Mouse (Mus musculus) midbrain, embryonic 10.5 days (tissue): ENCODE results near the gene Cd99l2. TPM values are rescaled to one million over a fixed set of nuclear protein-coding genes. Genes with fewer than 3 reads are reported as not detected.
"Not testable (repeated sequence)": the region's sequence is repeated elsewhere in the genome, so short reads cannot be mapped to it uniquely, and the experiment has no call there.

Experiments
- DNase-seq: peaks from one replicate; pipeline ENCODE4 v3.0.0-alpha.2; 2017; ENCODE audit warnings: low spot score
- H3K27ac ChIP-seq: fragments of 300-500 bp; sonication (generic); replicated peaks from 2 replicates; pipeline ENCODE4 v1.5.1; 2016; ENCODE audit warnings: mild to moderate bottlenecking
- H3K27me3 ChIP-seq: fragments of 300-500 bp; sonication (generic); 2 replicates; pipeline ENCODE4 v1.6.1; 2016; ENCODE audit warnings: low read depth, mild to moderate bottlenecking; ENCODE audit not compliant: poor library complexity, severe bottlenecking
- H3K36me3 ChIP-seq: fragments of 300-500 bp; sonication (generic); 2 replicates; pipeline ENCODE4 v1.6.1; 2016; ENCODE audit warnings: mild to moderate bottlenecking, moderate library complexity
- H3K4me1 ChIP-seq: fragments of 300-500 bp; sonication (generic); 2 replicates; pipeline ENCODE4 v1.6.1; 2016
- H3K4me3 ChIP-seq: fragments of 300-500 bp; sonication (generic); 2 replicates; pipeline ENCODE4 v1.5.1; 2016; ENCODE audit warnings: mild to moderate bottlenecking, moderate library complexity
- H3K9me3 ChIP-seq: fragments of 300-500 bp; sonication (generic); replicated peaks from 2 replicates; pipeline ENCODE4 v1.6.1; 2016; ENCODE audit warnings: mild to moderate bottlenecking
- WGBS: fragments of 180-500 bp; shearing (Covaris S2); methylation state at CpG from one replicate; pipeline ENCODE4 v1.1.7; 2016; 5-methylcytosine and 5-hydroxymethylcytosine counted together
- polyA plus RNA-seq: library from polyadenylated mRNA; unstranded; fragments of >200 nt; fragmentation: Nextera tagmentation; extraction: Ambion mirVana; gene quantifications from 2 replicates; pipeline ENCODE4 v1.2.1, GENCODE M21; 2016

The Cd99l2 gene
- polyA plus RNA-seq, 1 experiment from 2014 or later, result 22.0 TPM

- not testable (repeated sequence) for H3K27ac ChIP-seq, H3K4me1 ChIP-seq, H3K4me3 ChIP-seq, H3K9me3 ChIP-seq, DNase-seq, H3K36me3 ChIP-seq, H3K27me3 ChIP-seq
- 89% methylated on average over 4 of the region's 4 CpGs for WGBS
Measured at GRCm38 (mm10) chrX:71506591-71506990, 13.9 kb upstream of the Cd99l2 start.

DNA sequence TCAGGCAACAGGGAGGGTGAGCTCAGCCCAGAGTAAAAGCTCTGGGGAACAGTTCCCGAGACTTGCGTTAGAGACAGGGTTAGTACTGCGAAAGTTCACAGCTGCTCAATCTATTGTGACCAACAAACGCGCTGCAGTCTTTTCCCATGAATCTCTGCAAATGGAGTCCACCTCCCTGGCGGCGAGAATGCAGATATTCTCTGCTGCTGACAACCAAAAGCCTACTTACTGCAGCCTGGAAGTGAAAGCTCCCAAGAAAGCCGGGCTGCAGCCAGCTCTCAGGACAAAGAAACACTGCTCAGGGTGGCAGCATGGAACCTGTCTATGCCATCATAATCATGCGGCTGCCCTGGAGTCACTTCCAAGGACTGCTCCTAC, 619 bp upstream of the Cd99l2 start:
- Histone ChIP-seq H3K27me3 (peaks cover 4% of the 10 kb centered on the region), H3K9me3 (no peaks in the 10 kb centered on the region), H3K27ac (peak overlapping the region; percentile 92), H3K4me3 (peak overlapping the region; percentile 64), H3K36me3 (no peaks in the 10 kb centered on the region), H3K4me1 (peaks cover 17% of the 10 kb centered on the region)
- peak; percentile 45 for DNase-seq
- 16% methylated on average over 9 of the region's 9 CpGs for WGBS

DNA sequence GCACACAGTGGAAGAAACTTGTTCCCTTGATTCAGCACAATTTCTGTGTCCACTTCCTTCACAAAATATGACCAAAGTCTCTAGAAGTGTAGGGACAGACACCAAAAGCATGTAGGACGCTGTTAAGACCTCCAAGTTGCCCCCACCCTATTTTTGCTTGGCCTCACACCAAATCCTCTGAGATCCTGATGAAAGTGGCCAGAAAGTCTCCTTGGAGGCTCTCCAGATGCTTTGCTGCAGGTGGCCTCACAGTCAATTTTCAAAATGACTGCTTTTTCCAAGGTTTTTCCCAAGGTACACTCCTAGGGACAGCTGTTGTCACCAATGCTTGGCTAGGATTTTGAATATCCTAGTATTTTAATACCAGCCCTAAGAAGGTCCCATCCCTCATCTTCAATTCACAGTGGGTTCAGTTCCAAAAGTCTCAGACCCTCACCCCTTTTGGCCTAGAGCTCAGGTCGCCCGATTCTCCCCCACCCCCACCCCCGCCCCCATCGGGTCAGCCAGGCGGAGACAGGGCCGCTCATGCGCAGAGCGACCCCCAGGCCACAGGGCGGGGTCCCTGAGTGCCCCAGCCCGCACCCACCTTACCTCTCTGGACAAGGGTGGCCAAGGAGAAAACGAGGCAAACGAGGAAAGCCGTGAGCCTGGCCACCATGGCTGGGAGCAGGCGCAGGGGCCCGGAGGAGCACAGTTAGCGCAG, 567 bp downstream of the Cd99l2 start:
- peaks cover 4% of the 10 kb centered on the region; the same call in 1 of the 2 replicates for H3K27me3 ChIP-seq
- no peaks in the 10 kb centered on the region for H3K36me3 ChIP-seq
- H3K27ac ChIP-seq, result peak overlapping the region; percentile 92
- H3K4me3 ChIP-seq, result peak overlapping the region; percentile 64
- no peak for DNase-seq
- peaks cover 17% of the 10 kb centered on the region for H3K4me1 ChIP-seq
- no peaks in the 10 kb centered on the region for H3K9me3 ChIP-seq
- 16% methylated on average over 17 of the region's 17 CpGs for WGBS

DNA sequence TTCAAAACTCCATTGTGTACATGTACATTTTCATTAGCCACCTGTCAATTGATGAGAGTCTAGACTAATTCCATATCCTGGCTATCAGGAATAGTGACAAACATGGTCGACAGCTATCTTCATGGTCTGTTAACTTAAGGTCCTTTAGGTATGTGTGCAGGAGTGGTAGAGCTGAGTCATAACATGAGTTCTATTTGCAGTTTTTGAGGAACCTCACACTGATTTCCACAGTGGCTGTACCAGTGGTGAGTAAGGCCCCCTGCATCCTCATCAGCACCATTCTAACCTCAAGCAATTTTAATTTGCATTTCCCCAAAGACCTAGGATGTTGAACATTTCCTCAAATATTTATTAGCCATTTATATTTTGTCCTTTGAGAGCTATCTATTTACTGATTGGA, 3.3 kb downstream of the Cd99l2 start:
- Histone ChIP-seq H3K27ac (no peak overlapping the region), H3K9me3 (no peaks in the 10 kb centered on the region), H3K4me1 (peaks cover 17% of the 10 kb centered on the region), H3K4me3 (no peak overlapping the region), H3K27me3 (no peaks in the 10 kb centered on the region), H3K36me3 (no peaks in the 10 kb centered on the region)
- no peak for DNase-seq
- 86% methylated on average over 1 of the region's 1 CpGs for WGBS

- Histone ChIP-seq H3K4me1 (no peaks in the 10 kb centered on the region), H3K27me3 (no peaks in the 10 kb centered on the region), H3K36me3 (no peaks in the 10 kb centered on the region), H3K9me3 (no peaks in the 10 kb centered on the region), H3K27ac (no peak overlapping the region), H3K4me3 (no peak overlapping the region)
- DNase-seq, result no peak
- 81% methylated on average over 2 of the region's 2 CpGs for WGBS
Measured at GRCm38 (mm10) chrX:71482244-71482643, 10.4 kb downstream of the Cd99l2 start.

DNA sequence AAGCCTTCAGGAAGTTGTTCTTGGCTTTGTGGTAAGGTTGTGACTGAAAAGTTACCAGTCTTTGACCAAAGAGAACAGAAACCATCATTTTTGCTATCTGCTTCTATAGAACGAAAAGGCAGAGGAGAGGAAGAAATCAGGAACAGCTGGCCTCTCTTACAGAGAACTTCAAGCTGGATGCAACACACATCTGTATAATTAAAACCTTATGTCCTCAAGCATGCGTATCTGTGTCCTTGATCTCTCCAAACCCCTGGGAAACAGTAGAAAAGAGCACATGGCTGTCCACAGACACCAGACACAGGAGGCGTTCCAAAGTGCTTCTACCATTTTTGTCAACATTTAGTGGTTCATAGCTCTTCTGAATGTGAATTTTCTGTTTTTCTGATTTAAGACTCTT, 16.7 kb downstream of the Cd99l2 start:
- Histone ChIP-seq H3K27me3 (no peaks in the 10 kb centered on the region), H3K9me3 (no peaks in the 10 kb centered on the region), H3K4me3 (no peak overlapping the region), H3K4me1 (no peaks in the 10 kb centered on the region), H3K27ac (no peak overlapping the region), H3K36me3 (no peaks in the 10 kb centered on the region)
- DNase-seq, result no peak
- 76% methylated on average over 3 of the region's 3 CpGs for WGBS

GRCm38 (mm10) chrX:71475497-71475896, 17.2 kb downstream of the Cd99l2 start:
- no peaks in the 10 kb centered on the region for H3K4me1 ChIP-seq
- no peak for DNase-seq
- H3K9me3 ChIP-seq, result no peaks in the 10 kb centered on the region
- no peak overlapping the region for H3K4me3 ChIP-seq
- H3K27me3 ChIP-seq, result no peaks in the 10 kb centered on the region
- H3K36me3 ChIP-seq, result no peaks in the 10 kb centered on the region
- no peak overlapping the region for H3K27ac ChIP-seq
- WGBS, result 82% methylated on average over 3 of the region's 3 CpGs

DNA sequence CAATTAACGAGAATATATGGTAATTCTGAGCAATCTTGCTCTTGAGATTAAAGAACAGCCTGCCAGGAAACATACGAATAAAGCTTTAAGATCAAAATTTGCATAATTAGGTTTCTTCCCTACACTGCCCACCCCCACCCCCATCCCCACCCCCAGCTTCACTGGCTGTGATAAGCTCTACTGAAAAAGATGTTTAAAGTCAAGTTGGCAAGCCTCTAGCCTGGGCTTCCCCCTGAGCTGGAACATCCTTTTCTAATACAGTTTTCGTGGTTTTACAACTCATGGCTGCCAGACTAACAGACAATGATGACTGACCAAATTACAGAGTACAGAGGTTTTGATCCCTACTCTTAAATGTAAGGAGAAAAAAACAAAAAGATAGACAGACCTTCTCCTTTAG, 17.6 kb downstream of the Cd99l2 start:
- Histone ChIP-seq H3K4me1 (no peaks in the 10 kb centered on the region), H3K27ac (no peak overlapping the region), H3K9me3 (no peaks in the 10 kb centered on the region), H3K36me3 (no peaks in the 10 kb centered on the region), H3K4me3 (no peak overlapping the region), H3K27me3 (no peaks in the 10 kb centered on the region)
- WGBS, result 80% methylated on average over 3 of the region's 3 CpGs
- no peak for DNase-seq

GRCm38 (mm10) chrX:71474296-71474956, 18.2 kb downstream of the Cd99l2 start:
- DNase-seq, result no peak
- Histone ChIP-seq H3K27ac (no peak overlapping the region), H3K9me3 (no peaks in the 10 kb centered on the region), H3K36me3 (no peaks in the 10 kb centered on the region), H3K4me3 (no peak overlapping the region), H3K27me3 (no peaks in the 10 kb centered on the region), H3K4me1 (no peaks in the 10 kb centered on the region)
- 85% methylated on average over 3 of the region's 3 CpGs for WGBS

DNA sequence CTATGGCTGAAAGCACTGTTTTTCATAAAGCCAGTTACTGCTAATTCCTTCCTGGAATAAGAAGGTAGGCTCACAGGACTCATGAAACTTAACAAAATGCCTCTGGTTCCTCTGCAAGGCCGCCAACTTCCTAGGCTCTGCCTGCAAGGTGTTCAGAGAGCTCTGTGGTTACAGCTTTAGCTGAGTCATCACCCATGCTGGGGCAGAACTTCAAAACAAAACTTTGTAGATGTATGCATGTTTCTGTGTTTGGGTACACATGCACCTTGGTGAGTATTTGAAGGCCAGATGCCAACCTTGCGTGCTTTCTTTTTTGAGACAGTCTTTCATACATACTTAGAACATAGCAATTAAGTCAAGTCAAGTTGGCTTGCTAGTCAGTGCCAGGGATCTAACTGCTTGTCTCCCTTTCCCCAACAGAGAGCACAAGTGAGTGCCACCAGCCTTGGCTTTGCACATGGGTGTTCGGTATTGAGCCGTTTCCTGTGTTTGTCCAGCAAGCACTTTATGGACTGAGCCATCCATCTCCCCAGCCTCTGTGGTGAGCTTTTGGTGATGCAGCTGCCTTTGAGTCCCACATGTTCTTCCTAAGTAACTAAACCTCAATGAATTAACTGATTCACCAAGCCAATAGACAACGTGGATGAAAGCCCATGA, 23.9 kb downstream of the Cd99l2 start:
- Histone ChIP-seq H3K9me3 (no peaks in the 10 kb centered on the region), H3K36me3 (no peaks in the 10 kb centered on the region), H3K27ac (no peak overlapping the region), H3K27me3 (no peaks in the 10 kb centered on the region), H3K4me3 (no peak overlapping the region), H3K4me1 (no peaks in the 10 kb centered on the region)
- 86% methylated on average over 5 of the region's 5 CpGs for WGBS
- DNase-seq, result no peak

DNA sequence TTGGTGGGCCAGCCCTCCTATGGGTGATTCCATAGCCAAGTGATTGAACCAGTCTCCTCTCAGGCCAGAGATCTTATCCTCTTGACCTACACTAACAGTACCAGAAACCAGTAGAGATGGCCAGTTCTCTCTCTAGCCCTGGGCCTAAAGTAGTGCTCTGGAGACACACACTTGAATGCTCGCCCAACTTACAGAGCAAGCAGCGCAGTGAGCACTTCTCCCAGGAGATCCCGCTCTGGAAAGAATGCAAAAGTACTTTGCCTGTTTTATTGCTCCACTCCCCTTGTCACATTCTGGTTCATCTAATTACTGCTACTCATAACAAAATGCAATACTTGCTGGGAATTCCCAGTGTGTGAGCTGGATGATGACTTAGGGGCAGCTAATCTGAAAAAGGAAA, 25.2 kb downstream of the Cd99l2 start:
- H3K4me3 ChIP-seq, result no peak overlapping the region
- H3K27me3 ChIP-seq, result no peaks in the 10 kb centered on the region
- DNase-seq, result no peak
- WGBS, result 92% methylated on average over 3 of the region's 3 CpGs
- H3K9me3 ChIP-seq, result no peaks in the 10 kb centered on the region
- H3K27ac ChIP-seq, result no peak overlapping the region
- H3K36me3 ChIP-seq, result no peaks in the 10 kb centered on the region
- no peaks in the 10 kb centered on the region for H3K4me1 ChIP-seq

GRCm38 (mm10) chrX:71465417-71465816, 27.2 kb downstream of the Cd99l2 start:
- no peak overlapping the region for H3K27ac ChIP-seq
- no peaks in the 10 kb centered on the region for H3K36me3 ChIP-seq
- H3K4me1 ChIP-seq, result no peaks in the 10 kb centered on the region
- WGBS, result 96% methylated on average over 1 of the region's 1 CpGs
- DNase-seq, result no peak
- no peaks in the 10 kb centered on the region for H3K9me3 ChIP-seq
- H3K4me3 ChIP-seq, result no peak overlapping the region
- H3K27me3 ChIP-seq, result no peaks in the 10 kb centered on the region

GRCm38 (mm10) chrX:71464138-71464826, 28.4 kb downstream of the Cd99l2 start:
- DNase-seq, result no peak
- H3K4me3 ChIP-seq, result no peak overlapping the region
- no peaks in the 10 kb centered on the region for H3K36me3 ChIP-seq
- WGBS, result 86% methylated on average over 7 of the region's 7 CpGs
- no peaks in the 10 kb centered on the region for H3K4me1 ChIP-seq
- H3K27ac ChIP-seq, result no peak overlapping the region
- H3K9me3 ChIP-seq, result no peaks in the 10 kb centered on the region
- no peaks in the 10 kb centered on the region for H3K27me3 ChIP-seq
